Mouse (Mus musculus): ENCODE data around the gene Kcnk5.

Kcnk5 gene

DNA sequence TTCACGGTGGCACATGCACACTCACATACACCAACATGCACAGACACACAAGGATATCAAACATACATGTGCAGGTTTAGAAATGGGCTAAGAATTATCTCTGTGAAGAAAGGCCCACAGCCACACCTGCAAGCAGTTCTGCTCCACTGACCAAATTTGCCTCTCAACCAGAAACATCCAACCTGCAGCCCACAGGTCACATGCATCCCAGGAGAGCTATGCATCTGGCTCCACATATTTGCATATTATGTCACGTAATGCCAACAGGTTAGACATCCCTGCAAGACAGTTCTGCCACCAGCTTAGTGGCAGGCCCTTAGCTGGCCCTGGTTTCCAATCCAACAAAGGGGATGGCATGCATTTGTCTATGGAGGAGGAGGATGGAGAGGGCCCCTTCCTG is 13.6 kb downstream of the Kcnk5 start:
- no peak for DNase-seq (ENCODE audit: low read depth, low spot score)

- DNase-seq (ENCODE audit: low read depth, low spot score), result no peak
Observed at GRCm38 (mm10) chr14:20165413-20165812, 16.2 kb downstream of the Kcnk5 start.

- no peak for DNase-seq (ENCODE audit: low read depth, low spot score)
Observed at GRCm38 (mm10) chr14:20164438-20164837, 17.2 kb downstream of the Kcnk5 start.

DNA sequence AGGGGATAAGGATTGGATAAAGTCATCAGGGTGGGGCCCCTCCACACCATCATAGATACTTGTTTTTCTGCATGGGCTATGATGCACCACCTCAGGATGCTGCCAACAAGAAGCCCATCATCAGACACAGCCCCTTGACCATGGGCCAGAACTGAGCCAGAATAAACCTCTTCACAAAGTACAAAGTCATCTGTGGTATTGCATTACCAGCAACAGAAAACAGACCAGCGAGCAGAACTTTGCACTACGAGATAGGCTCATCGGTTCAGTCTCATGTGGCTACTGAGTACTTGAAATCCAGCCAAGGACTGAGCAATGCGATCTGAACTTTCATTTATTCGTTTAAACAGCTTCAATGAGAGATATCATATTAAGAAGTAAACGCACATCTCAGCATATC is 18.9 kb downstream of the Kcnk5 start:
- no peak for DNase-seq (ENCODE audit: low read depth, low spot score)

DNA sequence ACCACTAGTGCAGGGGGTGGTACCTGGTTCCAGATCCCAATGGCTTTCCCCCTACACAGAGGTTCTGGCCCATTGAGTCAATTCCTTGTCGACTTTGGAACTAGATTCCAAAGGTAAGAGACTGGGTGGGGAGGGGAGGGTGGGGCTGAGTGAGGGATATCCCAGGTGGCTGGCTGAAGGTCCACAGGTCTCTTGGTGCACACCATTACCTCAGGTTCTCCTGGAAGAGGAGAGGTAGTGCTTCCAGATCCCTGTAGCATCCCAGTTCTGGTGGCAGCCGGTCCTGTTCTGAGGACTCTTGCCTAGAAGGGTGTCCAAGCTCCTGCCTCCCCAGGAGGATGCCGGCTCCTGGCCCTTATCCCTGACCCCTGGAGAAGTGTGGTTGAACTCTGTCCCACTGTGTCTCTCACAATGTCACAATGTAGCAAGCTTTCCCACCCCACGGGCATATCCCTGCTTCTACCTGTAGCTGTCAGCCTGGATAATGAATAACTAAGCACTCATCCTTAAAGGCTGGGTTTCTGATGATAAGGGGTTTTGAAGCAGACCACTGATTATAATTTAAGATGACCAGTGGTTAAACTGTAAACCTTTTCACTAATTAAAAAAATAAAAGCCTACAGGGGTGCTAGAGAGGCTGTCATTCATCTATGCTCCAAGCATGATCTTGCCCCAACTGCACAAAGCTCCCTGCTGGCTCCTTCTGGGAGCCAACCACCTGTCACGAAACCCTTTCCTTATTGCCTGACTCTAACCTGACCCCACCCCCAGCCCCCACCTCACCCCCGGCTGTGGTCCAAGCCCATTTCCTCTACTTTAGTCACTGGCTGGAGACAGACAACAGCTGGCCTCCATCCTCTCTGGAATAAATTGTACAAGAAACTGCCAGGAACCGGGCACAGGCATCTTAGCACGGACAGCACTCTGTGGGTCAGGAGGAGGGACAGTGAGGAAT is 22.6 kb downstream of the Kcnk5 start:
- no peak for DNase-seq (ENCODE audit: low read depth, low spot score)

DNA sequence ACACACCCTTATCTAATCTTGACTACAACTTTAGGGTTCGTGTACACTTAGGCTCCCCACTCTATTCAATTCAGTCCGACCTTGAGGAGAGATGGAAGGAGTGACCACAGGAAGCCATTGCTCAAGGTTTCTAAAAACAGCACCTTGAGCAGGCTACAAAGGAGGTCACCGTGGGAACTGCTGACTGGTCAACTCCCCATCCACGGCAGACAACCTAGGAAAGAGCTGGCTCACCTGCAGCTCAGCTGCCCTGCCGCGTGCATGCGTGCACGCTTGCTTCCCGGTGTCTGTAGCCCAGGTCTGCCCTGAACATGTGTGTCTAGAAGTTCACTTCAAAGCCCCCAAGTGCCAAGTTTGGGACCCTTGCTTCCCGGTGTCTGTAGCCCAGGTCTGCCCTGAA is 24.0 kb downstream of the Kcnk5 start:
- no peak for DNase-seq (ENCODE audit: low read depth, low spot score)

DNA sequence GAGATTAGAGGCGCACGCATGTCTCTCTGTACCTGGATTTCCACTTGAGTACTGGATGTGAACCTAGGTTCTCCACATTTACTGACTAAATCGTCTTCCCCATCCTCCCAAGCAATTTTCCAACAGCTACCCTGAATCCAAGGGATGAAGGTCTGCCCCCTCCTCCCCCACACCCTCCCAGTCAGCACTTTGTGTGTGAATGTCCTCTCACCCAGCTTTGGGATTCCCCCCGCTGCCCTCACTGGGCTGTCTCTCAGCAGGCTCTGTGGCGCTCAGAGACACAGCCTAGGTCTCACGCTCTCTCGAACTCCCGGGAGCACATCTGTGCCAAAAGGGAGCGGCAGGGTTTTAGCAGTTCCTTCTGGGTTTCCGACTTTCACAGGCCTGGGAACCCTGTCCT is 25.9 kb downstream of the Kcnk5 start:
- no peak for DNase-seq (ENCODE audit: low read depth, low spot score)

DNA sequence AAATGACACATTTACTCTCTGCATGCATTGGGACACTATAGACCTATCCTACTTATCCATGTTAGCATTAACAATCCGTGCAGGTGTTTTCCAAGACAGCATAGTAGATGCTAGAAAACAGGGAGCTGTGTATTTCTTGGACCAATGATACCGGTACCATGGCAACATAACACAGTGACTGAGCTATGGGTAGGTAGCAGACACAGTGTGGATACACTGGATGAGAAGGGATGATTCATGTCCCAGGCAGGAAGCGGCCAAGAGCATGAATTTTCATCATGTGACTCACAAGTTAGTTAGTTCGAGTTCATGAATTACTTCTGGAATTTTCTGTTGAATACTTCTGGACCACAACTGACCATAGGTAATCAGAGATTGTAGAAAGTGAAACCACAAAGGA is 26.7 kb downstream of the Kcnk5 start:
- DNase-seq (ENCODE audit: low read depth, low spot score), result no peak

DNA sequence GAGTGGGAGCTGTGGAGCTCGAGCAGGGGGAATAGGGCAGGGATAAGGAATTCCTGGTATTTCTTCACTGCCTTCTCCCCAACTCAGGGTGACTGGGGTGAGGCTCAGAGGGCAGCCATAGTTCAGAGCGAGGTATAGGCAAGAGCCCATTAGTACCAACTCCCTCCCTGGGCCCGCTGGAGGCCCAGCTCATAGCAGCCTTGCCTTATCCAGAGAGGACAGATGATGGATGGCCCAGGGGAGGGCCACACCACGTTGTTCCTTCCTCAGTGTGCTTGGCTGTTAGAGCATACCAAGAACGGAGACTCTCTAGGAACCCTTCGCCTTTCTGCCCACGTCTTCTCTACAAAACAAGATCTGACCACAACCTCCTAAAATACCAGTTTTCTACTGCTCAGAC is 27.4 kb downstream of the Kcnk5 start:
- no peak for DNase-seq (ENCODE audit: low read depth, low spot score)

- DNase-seq (ENCODE audit: low read depth, low spot score), result no peak
Observed at GRCm38 (mm10) chr14:20149127-20150080, 32.2 kb downstream of the Kcnk5 start.

GRCm38 (mm10) chr14:20148514-20148913 is 33.1 kb downstream of the Kcnk5 start:
- no peak for DNase-seq (ENCODE audit: low read depth, low spot score)

DNA sequence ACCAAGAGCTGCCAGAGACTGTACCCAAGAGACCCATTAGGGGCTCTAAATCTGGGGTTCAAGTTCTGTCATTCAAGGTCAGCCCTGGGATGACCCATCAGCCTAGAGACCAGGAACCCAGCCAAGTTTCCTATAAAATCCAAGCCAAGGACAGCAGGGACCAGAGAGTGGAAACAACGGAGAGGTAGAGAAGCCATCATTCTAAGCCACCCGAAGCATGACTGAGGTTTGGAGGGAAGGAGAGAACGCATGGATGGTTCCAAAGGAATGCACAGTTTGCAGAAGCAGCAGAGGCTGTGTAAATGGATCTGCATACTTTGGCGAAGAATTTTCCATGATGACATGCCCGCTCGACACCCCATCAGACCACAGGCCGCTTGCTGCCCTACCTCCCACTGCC is 33.8 kb downstream of the Kcnk5 start:
- DNase-seq (ENCODE audit: low read depth, low spot score), result no peak

GRCm38 (mm10) chr14:20144093-20144492 is 37.5 kb downstream of the Kcnk5 start:
- no peak for DNase-seq (ENCODE audit: low read depth, low spot score)

DNA sequence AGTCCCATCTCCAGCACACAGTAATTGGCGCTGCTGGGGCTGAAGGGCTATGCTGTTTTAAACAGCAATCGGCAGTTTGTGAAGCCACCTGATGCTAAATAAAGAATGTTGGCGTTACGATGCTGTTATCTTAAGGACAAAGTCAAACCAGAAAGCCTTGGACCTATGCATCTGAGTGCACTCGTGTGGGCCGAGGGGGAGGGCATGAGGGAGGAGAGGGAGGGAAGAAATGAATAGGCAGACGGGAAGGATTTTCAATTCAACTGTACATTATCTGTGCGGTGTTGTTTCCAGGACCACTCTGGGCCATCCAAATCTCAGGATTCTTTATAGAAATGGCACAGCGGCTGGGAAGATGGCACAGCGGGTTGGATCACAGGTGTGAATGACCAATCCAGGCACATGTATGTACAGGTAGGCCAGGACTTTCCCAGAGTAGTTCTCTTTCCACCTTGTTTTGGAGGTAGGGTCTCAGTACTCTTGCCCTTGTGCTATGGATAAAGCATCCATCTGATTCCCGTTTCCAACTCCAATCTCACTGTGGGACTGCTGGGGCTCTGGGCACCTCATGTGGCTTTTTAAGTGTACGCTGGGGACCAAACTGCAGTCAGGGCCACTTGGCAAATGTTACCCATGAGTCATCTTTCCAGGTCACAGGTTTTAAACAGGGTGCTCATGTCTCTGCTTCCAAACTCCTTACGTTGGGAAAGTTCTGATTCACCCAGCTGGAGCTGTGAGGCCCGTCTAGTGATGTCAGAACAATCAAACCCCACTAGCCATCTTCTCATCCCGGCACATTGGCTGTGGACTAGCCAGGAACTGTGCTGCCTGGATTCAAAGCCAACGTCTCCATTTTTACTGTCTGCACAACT is 42.9 kb downstream of the Kcnk5 start, which contains the start of gene Saysd1:
Gene Saysd1, minus strand, starts transcription at position 51 of the 872 bp plus-strand sequence.
- no peak for DNase-seq (ENCODE audit: low read depth, low spot score)

- no peak for DNase-seq (ENCODE audit: low read depth, low spot score)
Observed at GRCm38 (mm10) chr14:20134965-20135671, 46.5 kb downstream of the Kcnk5 start.

GRCm38 (mm10) chr14:20128162-20128561 is 53.4 kb downstream of the Kcnk5 start:
- DNase-seq (ENCODE audit: low read depth, low spot score), result peak; percentile 75

DNA sequence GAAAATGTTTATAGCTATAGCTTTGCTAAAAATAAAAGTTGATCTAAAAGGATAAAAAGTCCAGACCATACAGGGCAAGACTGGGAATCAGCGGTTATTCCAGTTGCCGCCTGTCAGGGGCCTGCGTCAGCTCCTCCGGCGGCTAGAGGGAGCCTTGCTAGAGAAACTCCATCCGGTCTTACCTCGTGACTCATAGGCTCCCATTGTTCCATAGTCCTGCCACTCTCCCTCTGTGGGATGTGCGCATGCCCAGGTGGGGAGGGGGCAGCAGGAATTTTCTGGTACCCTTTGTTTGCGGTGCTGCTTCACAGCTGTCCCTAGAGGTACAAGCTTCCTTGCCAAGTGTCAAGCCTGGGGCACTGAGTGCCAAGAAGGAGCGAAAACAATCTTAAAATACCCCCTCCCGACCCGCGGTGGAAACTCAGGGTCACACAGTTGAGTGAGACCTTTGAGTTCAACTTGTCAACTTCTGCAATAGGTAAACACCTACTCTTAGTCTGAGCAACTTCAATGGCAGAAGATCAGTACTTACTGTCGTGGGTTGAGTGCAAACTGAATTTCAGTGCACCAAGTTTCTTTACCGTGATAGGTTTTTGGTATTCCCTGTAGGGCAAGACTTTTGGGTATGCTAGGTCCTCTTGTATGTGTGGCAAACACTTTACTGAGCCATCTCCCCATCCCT is 54.1 kb downstream of the Kcnk5 start:
- peak; percentile 95 for DNase-seq (ENCODE audit: low read depth, low spot score)

DNA sequence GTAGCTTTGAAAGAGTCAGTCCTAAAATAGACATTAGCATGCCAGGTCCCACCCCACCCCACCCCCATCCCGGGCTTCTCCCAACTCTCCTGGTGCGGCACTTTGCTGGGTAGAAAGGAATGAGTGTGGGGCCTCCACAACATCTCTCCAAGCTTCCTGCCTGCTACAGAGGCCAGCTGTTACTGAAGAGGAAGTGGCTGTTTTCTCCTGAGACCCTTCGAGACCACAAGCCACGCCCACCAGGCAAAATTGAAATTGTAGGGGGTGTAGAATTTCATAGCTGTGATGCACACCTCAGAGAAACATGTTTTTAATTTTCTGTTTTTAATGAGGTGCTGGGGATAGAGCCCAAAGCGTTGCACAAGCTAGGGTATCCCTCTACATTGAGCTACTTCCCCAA is 60.7 kb downstream of the Kcnk5 start:
- peak; percentile 59 for DNase-seq (ENCODE audit: low read depth, low spot score)

GRCm38 (mm10) chr14:20120012-20120411 is 61.6 kb downstream of the Kcnk5 start:
- DNase-seq (ENCODE audit: low read depth, low spot score), result peak; percentile 50

DNA sequence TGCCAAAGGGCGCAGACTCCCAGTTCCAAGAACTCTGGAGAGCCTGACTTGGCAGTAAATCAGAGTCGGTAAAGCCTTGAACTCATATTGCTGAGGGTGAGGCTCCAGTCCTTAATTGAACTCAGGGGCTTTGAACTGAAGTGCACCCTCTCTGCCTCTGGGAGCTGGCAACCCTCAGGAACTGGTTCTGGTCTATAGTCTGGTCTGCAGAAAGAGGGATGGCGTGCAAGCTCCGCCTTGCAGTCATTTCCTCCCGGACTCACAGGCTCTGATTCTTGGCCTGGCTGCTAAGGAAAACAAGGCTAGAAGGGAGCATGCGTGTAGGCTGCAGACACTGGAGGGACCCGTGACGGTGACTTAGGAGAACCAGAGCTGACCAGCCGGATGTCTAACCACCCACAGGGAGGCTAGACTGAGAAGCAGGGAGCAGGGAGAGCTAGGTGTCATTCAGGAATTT is 65.4 kb downstream of the Kcnk5 start:
- peak; percentile 75 for DNase-seq (ENCODE audit: low read depth, low spot score)

Data from ZHBTc4 (cell line).